Mouse (Mus musculus) monocyte, adult 2 months (primary cell): ENCODE measurements around the gene Lsm10.

ENCODE experiments used
- DNase-seq, 2 experiments: peaks; one replicate each; pipeline ENCODE4 v3.0.0; 2022; ENCODE audit warnings: low spot score in 2 of 2, low read depth in 1 of 2

The Lsm10 gene

GRCm38 (mm10) chr4:126118651-126119050, 22.2 kb downstream of the Lsm10 start:
- DNase-seq, result no peak

- no peak for DNase-seq
Measured at GRCm38 (mm10) chr4:126119051-126119450, 22.6 kb downstream of the Lsm10 start.

- DNase-seq, result no peak
Measured at GRCm38 (mm10) chr4:126120052-126120451, 23.6 kb downstream of the Lsm10 start.

GRCm38 (mm10) chr4:126120506-126120905, 24.1 kb downstream of the Lsm10 start:
- no peak for DNase-seq

GRCm38 (mm10) chr4:126123309-126124040, 27.1 kb downstream of the Lsm10 start:
- no peak for DNase-seq

- DNase-seq, result no peak
Measured at GRCm38 (mm10) chr4:126130502-126130901, 34.1 kb downstream of the Lsm10 start.

- DNase-seq, result peak; percentile 61 to 69
Measured at GRCm38 (mm10) chr4:126131290-126132121, 35.1 kb downstream of the Lsm10 start.

- no peak for DNase-seq
Measured at GRCm38 (mm10) chr4:126132636-126133264, 36.3 kb downstream of the Lsm10 start.

GRCm38 (mm10) chr4:126134236-126134635, 37.8 kb downstream of the Lsm10 start:
- no peak for DNase-seq

- DNase-seq, result no peak
Measured at GRCm38 (mm10) chr4:126134639-126135038, 38.2 kb downstream of the Lsm10 start.

GRCm38 (mm10) chr4:126137773-126138172, 41.4 kb downstream of the Lsm10 start:
- DNase-seq, result no peak

- no peak for DNase-seq
Measured at GRCm38 (mm10) chr4:126141021-126141420, 44.6 kb downstream of the Lsm10 start.

- DNase-seq, result no peak
Measured at GRCm38 (mm10) chr4:126145396-126145795, 49.0 kb downstream of the Lsm10 start.

- no peak for DNase-seq
Measured at GRCm38 (mm10) chr4:126146974-126147532, 50.6 kb downstream of the Lsm10 start.

GRCm38 (mm10) chr4:126147533-126148160, 51.2 kb downstream of the Lsm10 start, which contains the start of gene Eva1b:
Gene Eva1b (plus strand): TSS chr4:126147744.
- DNase-seq, result no peak
